Mouse (Mus musculus) thymus, postnatal 0 days (tissue): ENCODE results near the gene Mybph. TPM values are rescaled to one million over a fixed set of nuclear protein-coding genes. Genes with fewer than 3 reads are reported as not detected.

Source experiments
- DNase-seq: peaks from one replicate; pipeline ENCODE4 v3.0.0-alpha.2; 2015; ENCODE audit warnings: low spot score
- polyA plus RNA-seq: library from polyadenylated mRNA; unstranded; fragments of >200 nt; fragmentation: Nextera tagmentation; extraction: Ambion mirVana; gene quantifications from 2 replicates; pipeline ENCODE4 v1.2.1, GENCODE M21; 2015

Mybph gene
- polyA plus RNA-seq, 1 experiment from 2014 or later: 0.82 TPM

GRCm38 (mm10) chr1:134184089-134184488 lies 9.2 kb upstream of the Mybph start:
- DNase-seq: no peak

- no peak for DNase-seq
These were observed 5.0 kb upstream of the Mybph start for GRCm38 (mm10) chr1:134188217-134188616.

DNA sequence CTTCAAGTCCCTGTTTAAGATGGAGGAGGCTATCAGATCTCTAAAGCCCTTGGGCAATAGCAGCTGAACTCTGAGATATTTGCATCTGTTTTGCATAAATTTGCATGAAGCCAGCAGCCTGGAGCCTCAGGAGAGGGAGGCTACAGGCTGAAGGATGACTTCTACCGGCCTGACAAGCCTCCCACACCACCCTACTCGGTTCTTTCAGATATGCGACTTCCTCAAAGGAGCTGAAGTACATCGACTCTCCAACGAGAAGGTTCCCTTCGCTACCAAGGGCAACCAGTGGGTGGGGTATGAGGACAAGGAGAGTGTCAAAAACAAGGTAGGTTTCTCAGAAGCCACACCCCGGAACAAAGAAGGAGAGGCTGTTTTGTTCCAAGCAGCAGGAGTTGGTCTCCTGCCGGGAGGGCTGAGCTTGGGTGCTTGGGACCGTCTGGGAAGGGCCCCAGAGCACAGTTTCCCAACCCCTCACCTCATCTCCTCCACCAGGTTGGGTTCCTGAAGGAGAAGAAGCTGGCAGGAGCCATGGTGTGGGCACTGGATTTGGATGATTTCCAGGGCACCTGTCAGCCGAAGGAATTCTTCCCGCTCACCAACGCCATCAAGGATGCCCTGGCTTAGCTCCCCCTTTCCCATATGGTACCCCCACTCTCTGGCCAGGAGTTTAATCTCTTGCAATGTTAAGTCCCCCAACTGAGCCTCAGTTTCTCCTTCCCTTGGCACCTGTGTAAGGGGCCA lies 4.1 kb upstream of the Mybph start:
- peak; percentile 32 for DNase-seq

GRCm38 (mm10) chr1:134191192-134191591 lies 2.1 kb upstream of the Mybph start:
- DNase-seq: no peak

DNA sequence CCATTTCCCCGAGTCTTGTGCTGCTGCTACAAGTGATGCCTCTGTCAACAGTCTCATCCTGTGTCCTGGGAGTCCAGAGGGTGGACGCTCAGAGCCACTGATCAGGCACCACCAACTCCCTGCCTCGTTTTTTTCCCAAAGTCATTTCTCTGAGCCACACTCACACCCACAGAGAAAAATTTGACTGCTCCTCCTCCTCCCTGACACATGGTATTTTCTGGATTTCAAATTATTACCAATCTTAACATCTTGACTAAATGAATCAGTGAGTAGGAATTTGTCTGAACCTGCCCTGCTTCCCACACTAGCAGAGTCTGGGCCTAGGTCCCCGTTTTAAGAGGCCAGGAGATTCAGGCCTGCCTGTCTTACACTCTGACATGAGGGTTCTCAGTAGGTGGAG lies 1.2 kb upstream of the Mybph start:
- DNase-seq: no peak

GRCm38 (mm10) chr1:134193674-134194197 lies 488 bp downstream of the Mybph start:
- DNase-seq: no peak

DNA sequence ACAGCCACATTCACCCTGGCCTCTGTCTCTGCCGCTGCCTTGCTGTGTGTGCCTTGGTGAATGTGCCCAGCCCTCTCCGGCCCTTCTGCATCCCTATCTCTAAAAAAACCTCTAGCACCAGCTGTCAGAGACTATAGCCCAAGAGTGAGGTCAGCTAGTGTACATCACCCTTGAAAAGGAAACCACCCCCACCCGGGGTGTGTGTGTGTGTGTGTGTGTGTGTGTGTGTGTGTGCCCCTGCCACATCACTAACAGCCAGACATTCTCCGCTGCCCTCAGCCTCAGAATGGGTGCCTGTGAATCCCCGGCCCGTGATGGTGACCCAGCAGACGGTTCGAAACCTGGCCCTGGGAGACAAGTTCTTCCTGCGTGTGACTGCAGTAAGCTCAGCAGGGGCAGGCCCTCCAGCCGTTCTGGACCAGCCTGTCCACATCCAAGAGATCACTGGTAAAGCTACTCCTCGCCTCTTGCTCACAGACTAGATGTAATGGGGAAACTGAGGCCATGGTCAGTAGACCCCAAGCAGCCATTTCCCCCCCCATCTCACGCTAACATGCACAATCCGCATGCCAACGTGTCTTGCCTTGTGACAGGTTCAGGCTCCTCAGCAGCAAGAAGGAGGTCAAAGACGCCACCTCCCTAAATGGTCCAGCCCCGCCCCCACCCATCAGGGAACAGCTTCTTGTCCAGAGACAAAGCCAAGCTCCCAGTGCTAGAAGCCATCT lies 1.2 kb downstream of the Mybph start:
- DNase-seq: no peak

DNA sequence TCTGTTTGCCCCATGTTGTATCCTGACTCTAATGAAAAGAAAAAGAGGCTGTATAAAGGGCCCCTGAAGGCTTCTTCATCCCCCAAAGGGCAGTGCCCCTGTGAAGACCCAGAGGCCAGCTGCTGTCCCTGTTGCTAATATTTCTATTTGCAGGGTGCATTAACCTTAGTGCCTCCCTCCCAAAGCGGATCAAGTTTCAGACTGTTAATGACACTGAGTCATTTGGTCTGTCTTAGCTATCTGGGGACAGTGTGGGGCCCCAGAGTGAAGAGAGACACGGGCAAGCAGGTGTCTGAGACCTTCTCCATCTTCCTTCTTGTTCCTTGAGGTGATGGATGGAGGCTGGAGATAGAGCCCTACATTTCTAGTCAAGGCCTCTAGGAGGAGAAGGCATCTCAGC lies 1.9 kb downstream of the Mybph start:
- DNase-seq: no peak

DNA sequence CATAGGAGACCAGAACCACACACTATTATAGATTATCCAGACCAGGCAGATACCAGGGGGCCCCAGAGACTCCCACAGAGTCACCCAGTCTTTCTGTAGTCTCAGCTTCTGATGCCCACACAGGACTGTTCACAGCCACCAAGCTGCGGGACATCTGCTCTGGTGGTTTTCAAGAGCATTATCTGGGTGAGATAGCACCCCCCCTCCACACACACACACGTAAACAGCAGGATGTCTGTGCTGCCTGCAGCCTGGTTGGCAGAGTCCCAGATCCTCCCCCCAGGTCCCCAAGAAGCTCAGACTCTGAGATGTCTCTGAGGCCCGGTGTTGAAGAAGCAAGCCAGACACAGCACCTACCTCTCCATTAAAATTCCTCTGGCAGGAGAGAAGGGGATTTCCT lies 2.3 kb downstream of the Mybph start:
- DNase-seq: peak; percentile 28

- no peak for DNase-seq
These were observed 2.7 kb downstream of the Mybph start for GRCm38 (mm10) chr1:134195979-134196378.

GRCm38 (mm10) chr1:134196386-134196785 lies 3.1 kb downstream of the Mybph start:
- DNase-seq: peak; percentile 52

DNA sequence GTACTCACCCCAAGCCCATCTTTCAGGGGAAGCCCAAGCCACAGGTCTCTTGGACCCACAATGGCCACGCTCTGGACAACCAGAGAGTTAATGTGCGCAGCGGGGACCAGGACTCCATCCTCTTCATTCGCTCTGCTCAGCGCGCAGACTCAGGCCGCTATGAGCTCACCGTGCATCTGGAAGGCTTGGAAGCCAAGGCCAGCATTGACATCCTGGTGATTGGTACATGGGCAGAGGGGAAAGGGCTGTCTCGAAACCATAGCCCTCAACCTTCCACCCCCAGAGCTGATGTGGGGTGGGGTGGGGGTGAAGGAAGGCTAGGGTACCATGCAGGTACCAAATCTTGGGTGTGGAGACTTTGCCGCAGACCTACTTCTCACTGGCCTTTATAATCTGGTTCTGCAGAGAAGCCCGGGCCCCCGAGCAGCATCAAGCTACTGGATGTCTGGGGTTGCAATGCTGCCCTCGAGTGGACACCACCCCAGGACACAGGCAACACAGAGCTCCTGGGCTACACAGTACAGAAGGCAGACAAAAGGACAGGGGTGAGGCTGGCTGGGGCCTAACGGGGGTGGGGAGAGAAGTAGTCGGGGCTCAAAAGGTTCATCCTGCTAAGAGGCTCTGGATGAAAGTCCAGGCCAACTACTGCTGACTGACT lies 4.2 kb downstream of the Mybph start:
- no peak for DNase-seq

DNA sequence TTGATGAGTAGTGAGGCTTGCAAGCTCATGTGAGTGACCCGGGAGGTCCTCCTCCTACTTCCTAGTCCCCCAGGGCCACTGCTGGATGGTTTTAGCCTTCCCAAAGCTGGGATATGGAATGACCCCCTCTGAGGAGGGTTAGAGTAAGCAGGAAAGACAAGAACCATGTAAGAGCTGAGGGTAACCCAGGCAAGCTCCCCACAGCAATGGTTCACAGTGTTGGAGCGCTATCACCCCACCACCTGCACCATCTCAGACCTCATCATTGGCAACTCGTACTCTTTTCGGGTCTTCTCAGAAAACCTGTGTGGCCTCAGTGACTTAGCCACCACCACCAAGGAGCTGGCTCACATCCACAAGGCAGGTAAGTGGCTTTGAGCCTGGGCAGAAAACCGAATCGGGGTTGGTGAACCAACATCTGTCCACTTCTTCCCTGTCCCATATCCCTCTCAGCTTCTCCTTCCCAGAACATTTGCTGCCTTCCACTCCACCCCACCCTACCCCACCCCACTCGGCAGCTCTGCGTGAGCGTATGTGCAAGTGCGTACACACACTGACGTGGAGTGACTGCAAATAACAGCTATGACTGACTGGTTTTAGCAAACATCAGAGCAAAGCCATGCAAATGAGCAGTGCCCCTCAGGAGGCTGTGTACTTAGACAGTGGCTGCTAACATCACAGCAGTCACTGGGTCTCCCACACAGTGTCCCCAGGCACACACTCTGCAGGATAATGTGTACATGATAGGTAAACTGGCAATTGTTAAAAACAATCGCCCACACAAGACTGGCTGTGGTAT lies 5.1 kb downstream of the Mybph start:
- DNase-seq: no peak

- DNase-seq: no peak
These were observed 7.2 kb downstream of the Mybph start for GRCm38 (mm10) chr1:134200481-134200880.

DNA sequence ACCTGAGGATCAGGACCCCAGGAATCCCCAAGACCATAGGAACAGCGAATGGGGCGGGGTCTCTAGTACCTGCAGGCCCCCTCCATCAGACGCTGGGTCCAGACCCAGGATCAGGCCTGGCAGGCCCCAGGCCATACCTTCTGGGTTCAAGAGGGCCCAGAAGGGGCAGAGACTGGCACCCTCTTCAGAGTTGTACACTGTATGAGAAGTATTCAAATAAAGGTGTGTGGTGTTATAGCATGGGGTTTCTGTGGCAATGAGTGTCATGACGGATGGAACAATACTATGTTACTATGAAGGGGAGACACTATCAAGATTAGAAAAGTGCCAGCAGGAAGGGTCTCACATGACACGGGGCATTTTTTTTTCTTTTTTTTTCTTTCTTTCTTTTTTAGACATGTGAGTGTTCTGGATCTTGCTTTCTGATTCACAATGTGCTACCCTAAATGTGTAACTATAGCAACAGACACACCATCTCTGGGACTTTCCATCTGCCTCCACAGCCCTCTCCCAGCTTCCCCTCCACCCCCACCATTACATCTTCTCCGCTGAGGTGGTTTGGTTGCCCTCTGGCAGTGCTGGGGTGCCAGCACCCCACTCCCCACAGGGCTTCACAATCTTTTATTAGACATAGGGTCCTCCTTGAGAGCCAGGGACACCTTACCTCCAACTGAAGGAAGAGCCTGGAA lies 7.9 kb downstream of the Mybph start:
- no peak for DNase-seq

DNA sequence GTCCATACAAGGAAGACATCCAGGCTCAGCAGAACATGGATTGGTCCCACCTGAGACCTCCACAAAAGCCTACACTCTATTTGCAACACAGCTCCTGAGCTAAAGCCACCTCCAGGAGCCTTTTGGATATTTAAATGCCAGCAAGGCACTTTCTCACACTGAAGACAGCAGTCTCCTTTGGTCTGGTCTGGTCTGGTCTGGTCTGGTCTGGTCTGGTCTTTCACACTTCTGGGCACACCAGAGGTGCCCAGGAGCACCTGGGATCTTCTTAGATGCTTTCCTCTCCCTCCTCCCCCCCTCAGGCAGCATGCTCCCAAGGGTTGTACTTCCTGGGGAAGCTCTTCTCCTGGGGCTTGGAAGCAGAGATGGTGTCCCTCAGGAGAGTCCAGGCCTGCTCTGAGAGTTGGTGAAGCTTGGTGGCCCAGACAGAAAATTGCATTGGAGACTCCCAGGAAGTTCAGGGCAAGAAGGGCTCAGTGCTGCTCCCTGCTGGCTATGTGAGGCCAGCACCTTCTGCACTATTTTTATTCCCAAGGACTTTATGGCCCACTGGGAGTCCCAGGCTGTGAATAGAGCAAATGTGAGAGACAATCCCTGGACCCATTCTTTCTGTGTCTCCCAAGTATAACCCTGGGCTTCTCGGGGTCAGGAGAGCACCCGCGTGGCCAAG lies 8.6 kb downstream of the Mybph start:
- peak; percentile 31 for DNase-seq

DNA sequence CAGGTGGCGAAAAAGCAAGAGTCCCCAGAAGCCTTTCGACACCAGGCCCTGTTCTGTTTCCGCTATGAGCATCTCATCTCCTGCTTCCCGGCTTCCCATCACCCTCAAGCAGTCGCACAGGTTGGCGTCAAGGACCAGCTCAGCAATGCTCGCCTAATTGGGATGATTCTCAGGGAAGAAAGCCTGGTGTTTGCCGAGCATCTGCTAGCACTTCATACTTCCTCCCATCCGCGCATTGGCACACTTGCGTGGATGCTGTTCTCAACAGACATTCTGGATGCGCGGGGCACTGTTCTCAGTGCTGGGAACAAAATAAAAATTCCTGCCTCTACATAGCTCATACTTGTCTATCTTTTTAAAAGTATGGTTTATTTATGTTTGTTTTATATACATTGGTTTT lies 11.0 kb downstream of the Mybph start:
- DNase-seq: no peak

DNA sequence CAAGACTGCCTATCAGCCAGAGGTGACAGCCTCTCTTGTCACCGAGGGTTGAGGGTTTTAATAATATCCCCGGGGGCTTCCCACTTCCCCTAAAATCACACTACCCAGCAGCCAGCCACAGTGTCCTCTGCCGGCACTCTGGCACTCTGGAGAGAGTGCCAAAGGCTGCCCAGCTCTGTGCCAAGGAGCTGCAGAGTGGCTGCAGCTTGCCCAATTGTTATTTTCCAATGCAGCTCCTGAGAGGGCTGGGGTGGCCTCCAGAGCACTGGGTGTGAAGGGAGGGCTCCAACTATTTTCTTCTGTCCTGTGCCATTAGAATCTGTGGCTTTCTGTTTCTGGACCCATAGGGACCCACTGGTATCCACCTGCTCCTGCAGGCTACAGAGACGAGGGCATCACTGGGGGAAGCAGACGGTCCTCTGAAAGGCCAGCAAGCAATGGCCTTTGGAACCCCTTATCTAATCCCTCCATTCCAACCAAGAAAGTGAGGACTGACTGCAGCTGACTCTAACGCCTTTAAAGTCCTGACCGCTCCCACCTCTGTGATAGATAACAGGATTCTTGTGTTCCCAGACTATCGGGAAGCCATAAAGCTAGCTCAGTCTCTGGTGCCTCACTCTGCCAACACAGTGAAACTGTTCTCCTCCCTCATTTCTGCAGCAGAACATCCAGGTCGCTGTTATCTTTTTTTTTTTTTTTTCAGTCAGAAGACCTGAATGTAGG lies 12.2 kb downstream of the Mybph start:
- DNase-seq: no peak

- no peak for DNase-seq
These were observed 12.8 kb downstream of the Mybph start for GRCm38 (mm10) chr1:134206085-134206484.
